ENCODE assay signal across 26 mouse cellular contexts in the genomic region with DNA sequence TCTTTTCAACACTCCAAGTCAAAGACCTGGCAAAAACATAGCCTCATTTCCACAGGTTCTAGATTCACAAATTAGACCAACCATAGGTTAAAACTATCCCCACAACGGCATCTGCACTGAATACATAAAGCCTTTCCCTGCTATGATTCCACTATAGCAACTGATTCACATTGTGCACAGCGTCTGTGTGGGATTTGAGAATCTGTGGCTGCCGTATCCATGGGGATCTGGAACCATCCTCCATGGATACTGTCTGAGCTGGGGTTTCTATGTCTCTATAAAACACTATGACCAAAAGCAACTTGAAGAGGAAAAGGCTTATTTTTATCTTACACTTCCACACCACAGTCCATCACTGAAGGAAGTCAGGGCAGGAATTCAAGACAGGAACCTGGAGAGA. TPM values are rescaled to one million over a fixed set of nuclear protein-coding genes. Genes with fewer than 3 reads are reported as not detected.
DNase-seq lines count a peak whose midpoint lies in the region; ATAC-seq and TF ChIP-seq lines count a peak whose summit lies in the region.
"Had no signal": no experiment of that assay in that cellular context is flagged by ENCODE, and none has a peak within 500 bp of the region (broad histone marks: within the 10 kb centered on the region; RNA-seq: fewer than 3 reads in every experiment).

No protein-coding gene starts in this region.

- no peak for TF ChIP-seq CTCF in stomach, postnatal 0 days (IDR thresholded peaks at IDR 0.05; ENCODE audit: low read depth)

- H3K4me2 ChIP-seq in stomach, postnatal 0 days (replicated peaks; ENCODE audit: low read depth), result no peak overlapping the region
- H3K4me2 ChIP-seq: heart, embryonic 13.5 days; limb, embryonic 12.5 days; liver, embryonic 11.5 days; midbrain, embryonic 15.5 days; neural tube, embryonic 12.5 days had no signal

- no peak for TF ChIP-seq EP300 in stomach, postnatal 0 days (optimal IDR thresholded peaks at IDR 0.05)

- no peak for ATAC-seq in stomach, postnatal 0 days (ENCODE audit: low FRiP score, low TSS enrichment)
- no peak for ATAC-seq in CD4-positive, CD25-positive, alpha-beta regulatory T cell, adult 4 months
- ATAC-seq: hindbrain, postnatal 0 days; liver, postnatal 0 days; midbrain, embryonic 15.5 days had no signal

- no peak overlapping the region for H3K9ac ChIP-seq in stomach, postnatal 0 days (ENCODE audit: low read length)
- H3K9ac ChIP-seq: heart, embryonic 13.5 days; limb, embryonic 12.5 days; liver, postnatal 0 days; midbrain, embryonic 15.5 days; neural tube, embryonic 12.5 days had no signal

- H3K27me3 ChIP-seq in stomach, postnatal 0 days (ENCODE audit: control insufficient read depth, insufficient read depth, low read length), result no peaks in the 10 kb centered on the region
- H3K27me3 ChIP-seq: heart, embryonic 13.5 days; limb, embryonic 12.5 days; midbrain, embryonic 15.5 days; neural tube, embryonic 12.5 days had no signal

- H3K9me3 ChIP-seq in stomach, postnatal 0 days (ENCODE audit: control insufficient read depth, low read length), result no peaks in the 10 kb centered on the region
- H3K9me3 ChIP-seq: heart, embryonic 13.5 days; limb, embryonic 12.5 days; midbrain, embryonic 15.5 days; neural tube, embryonic 12.5 days had no signal

- peak; percentile 33 for DNase-seq in layer of hippocampus, adult 11-12 months (ENCODE audit: low spot score)
- DNase-seq in layer of hippocampus, postnatal 36 days, result no peak
- DNase-seq in right cerebral cortex, adult 18-20 months, result peak; percentile 38
- DNase-seq in right cerebral cortex, postnatal 36 days (ENCODE audit: low spot score in 2 of 2), result no peak
- DNase-seq in layer of hippocampus, adult 9-11 months, result peak; percentile 63
- no peak for DNase-seq in stomach, postnatal 0 days (ENCODE audit: low spot score)
- DNase-seq: adrenal gland, adult 8-10 months; B cell, adult 2 months; cerebellum, adult 18-20 months; cerebellum, postnatal 14 days; gastrocnemius, postnatal 14 days; heart, postnatal 14 days; kidney, adult 9 months; kidney, postnatal 14 days; liver, postnatal 0 days; thymus, postnatal 4 days had no signal

- peak overlapping the region; percentile 84 for H3K27ac ChIP-seq in stomach, postnatal 0 days (replicated peaks)
- H3K27ac ChIP-seq: forebrain, embryonic 10.5 days; heart, embryonic 13.5 days; hindbrain, postnatal 0 days; limb, embryonic 12.5 days; macrophage; midbrain, embryonic 15.5 days; neural tube, embryonic 12.5 days had no signal

- no peak overlapping the region for H3K4me3 ChIP-seq in stomach, postnatal 0 days (ENCODE audit: low read depth, low read length)
- H3K4me3 ChIP-seq: forebrain, embryonic 10.5 days; heart, embryonic 13.5 days; limb, embryonic 12.5 days; midbrain, embryonic 15.5 days; neural tube, embryonic 12.5 days had no signal

- H3K4me1 ChIP-seq in stomach, postnatal 0 days (replicated peaks; ENCODE audit: control insufficient read depth, insufficient read depth), result no peaks in the 10 kb centered on the region
- H3K4me1 ChIP-seq: forebrain, embryonic 10.5 days; limb, embryonic 12.5 days; midbrain, embryonic 15.5 days; neural tube, embryonic 12.5 days had no signal

- WGBS in stomach, postnatal 0 days, result 84% methylated on average over 3 of the region's 3 CpGs

- peaks cover 9% of the 10 kb centered on the region; the same call in 1 of the 2 replicates for H3K36me3 ChIP-seq in stomach, postnatal 0 days (ENCODE audit: control insufficient read depth, insufficient read depth, low read length)

RNA-seq across cellular contexts. Expression of a gene that starts 44.9 kb away (rescaled TPM):
- total RNA-seq in layer of hippocampus, postnatal 36 days (2021), result 10 to 100 TPM; 42.9 to 49.4 TPM
- 20.0 and 20.2 TPM in 2 replicates for polyA plus RNA-seq in stomach, postnatal 0 days (2015; fragmentation: Nextera tagmentation; extraction: Ambion mirVana)
- 10 to 100 TPM; 11.3 to 14.0 TPM for polyA plus RNA-seq in CD4-positive, CD25-positive, alpha-beta regulatory T cell, adult 4 months (2017; shearing (Covaris generic))

RNA-seq across cellular contexts. Expression of a gene that starts 52.3 kb away (rescaled TPM):
- 1 to 10 TPM; 1.4 to 7.0 TPM for total RNA-seq in layer of hippocampus, postnatal 36 days (2021)
- polyA plus RNA-seq in stomach, postnatal 0 days (2015; fragmentation: Nextera tagmentation; extraction: Ambion mirVana), result 15.5 and 16.6 TPM in 2 replicates
- polyA plus RNA-seq in CD4-positive, CD25-positive, alpha-beta regulatory T cell, adult 4 months (2017; shearing (Covaris generic)), result not detected
- total RNA-seq: MEL had no signal
- polyA plus RNA-seq: macrophage had no signal

Comparison
In these comparisons a context has a peak if more than half of its experiments do, and no peak if none do; other contexts are left out.
1. DNase-seq: peak in layer of hippocampus, adult 11-12 months (single experiment), right cerebral cortex, adult 18-20 months (single experiment) and layer of hippocampus, adult 9-11 months (single experiment); none in layer of hippocampus, postnatal 36 days (0 of 2), right cerebral cortex, postnatal 36 days (0 of 2) and stomach, postnatal 0 days (single experiment).
2. RNA of a gene that starts 52.3 kb away (polyA plus RNA-seq): 15.5 to 16.6 TPM in stomach, postnatal 0 days; not detected in CD4-positive, CD25-positive, alpha-beta regulatory T cell, adult 4 months; every median in the first group is over 10 times any median in the second.